Mouse (Mus musculus) C2C12 (cell line): ENCODE data around the gene Rbms3. TPM values are rescaled to one million over a fixed set of nuclear protein-coding genes. Genes with fewer than 3 reads are reported as not detected.

Experiments
- H3K27me3 ChIP-seq: one replicate; pipeline ENCODE4 v1.6.1; 2011; ENCODE audit not compliant: control insufficient read depth, insufficient read depth, insufficient read length
- H3K36me3 ChIP-seq: one replicate; pipeline ENCODE4 v1.6.1; 2011; ENCODE audit not compliant: control insufficient read depth, insufficient read depth
- H3K4me3 ChIP-seq: one replicate; pipeline ENCODE4 v1.5.1; 2011; ENCODE audit warnings: mild to moderate bottlenecking, control low read depth; ENCODE audit not compliant: poor library complexity, insufficient read depth, severe bottlenecking
- H3K79me2 ChIP-seq: one replicate; pipeline ENCODE4 v1.6.1; 2011; ENCODE audit not compliant: control insufficient read depth, insufficient read depth
- H3K79me3 ChIP-seq: one replicate; pipeline ENCODE4 v1.6.1; 2011; ENCODE audit warnings: low read depth, control low read depth
- H3ac ChIP-seq: one replicate; pipeline ENCODE3; 2011; ENCODE audit warnings: low read depth; ENCODE audit not compliant: control insufficient read depth, insufficient read length
- CEBPB ChIP-seq: IDR thresholded peaks from one replicate; pipeline ENCODE4 v1.6.1; 2011; ENCODE audit warnings: low read depth, mild to moderate bottlenecking, control low read depth, moderate library complexity
- CTCF ChIP-seq: IDR thresholded peaks from one replicate; pipeline ENCODE4 v1.5.1; 2011; ENCODE audit not compliant: control insufficient read depth, insufficient read depth, insufficient read length
- FOSL1 ChIP-seq: IDR thresholded peaks from one replicate; pipeline ENCODE4 v1.8.0; 2011; ENCODE audit warnings: mild to moderate bottlenecking, low read length; ENCODE audit not compliant: poor library complexity, insufficient read depth, severe bottlenecking
- MAX ChIP-seq: IDR thresholded peaks from one replicate; pipeline ENCODE4 v1.6.1; 2011; ENCODE audit warnings: mild to moderate bottlenecking, control low read depth
- MYOD1 ChIP-seq: IDR thresholded peaks from one replicate; pipeline ENCODE4 v1.6.1; 2011; ENCODE audit warnings: low read depth; ENCODE audit not compliant: control insufficient read depth, insufficient read length
- MYOG ChIP-seq: IDR thresholded peaks from one replicate; pipeline ENCODE4 v1.6.1; 2011; ENCODE audit not compliant: control insufficient read depth, insufficient read length; ENCODE audit errors: extremely low read depth
- USF1 ChIP-seq: IDR thresholded peaks from one replicate; pipeline ENCODE4 v1.6.1; 2011; ENCODE audit warnings: low read depth, mild to moderate bottlenecking, control low read depth, moderate library complexity
- polyA plus RNA-seq: library from polyadenylated mRNA; unstranded; fragments of >200 nt; fragmentation: generic; extraction: Trizol; gene quantifications from one replicate; pipeline ENCODE4 v1.2.1, GENCODE M21; 2012; ENCODE audit warnings: missing spikeins

The Rbms3 gene
- polyA plus RNA-seq, 1 experiment, result 2.7 TPM

- TF ChIP-seq FOSL1, result no peak
- TF ChIP-seq USF1, result no peak
- TF ChIP-seq MYOG, result no peak
- no peak for TF ChIP-seq MYOD1
- no peak for TF ChIP-seq MAX
- TF ChIP-seq CEBPB, result no peak
- TF ChIP-seq CTCF, result no peak
Measured at GRCm38 (mm10) chr9:117200067-117200658, 429.6 kb downstream of the Rbms3 start.

DNA sequence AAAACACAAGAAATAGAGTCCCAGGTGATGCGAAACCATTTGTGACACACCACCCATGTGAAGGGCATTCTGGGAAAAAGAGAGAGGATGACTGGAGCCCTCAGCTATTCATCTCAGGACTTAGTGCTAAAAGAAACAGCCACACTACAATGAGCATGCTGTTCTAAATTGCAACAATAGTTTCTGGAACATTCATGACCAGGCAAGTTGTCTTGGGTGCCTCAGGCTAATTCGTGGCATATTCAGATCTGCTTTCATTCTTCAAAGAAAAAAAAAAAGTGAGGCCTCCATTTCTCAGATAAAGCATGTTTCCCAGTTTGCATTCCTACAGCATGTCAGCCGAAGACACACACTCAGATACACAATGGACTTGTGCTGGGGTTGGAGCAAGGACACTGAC, 432.2 kb downstream of the Rbms3 start:
- no peaks in the 10 kb centered on the region for H3K36me3 ChIP-seq
- H3K79me3 ChIP-seq, result no peaks in the 10 kb centered on the region
- TF ChIP-seq CEBPB, result no peak
- TF ChIP-seq MYOD1, result no peak
- TF ChIP-seq USF1, result no peak
- no peak for TF ChIP-seq FOSL1
- no peak for TF ChIP-seq MYOG
- no peak for TF ChIP-seq MAX
- TF ChIP-seq CTCF, result no peak
- no peaks in the 10 kb centered on the region for H3K27me3 ChIP-seq
- no peaks in the 10 kb centered on the region for H3K79me2 ChIP-seq
- H3K4me3 ChIP-seq, result no peak overlapping the region
- H3ac ChIP-seq, result no peak overlapping the region

More at GRCm38 (mm10) chr9:117200067-117200658, 429.6 kb downstream of the Rbms3 start:
- H3K79me3 ChIP-seq, result no peaks in the 10 kb centered on the region
- no peaks in the 10 kb centered on the region for H3K36me3 ChIP-seq
- no peaks in the 10 kb centered on the region for H3K27me3 ChIP-seq
- no peak overlapping the region for H3ac ChIP-seq
- H3K4me3 ChIP-seq, result no peak overlapping the region
- H3K79me2 ChIP-seq, result no peaks in the 10 kb centered on the region

- Histone ChIP-seq H3K27me3 (no peaks in the 10 kb centered on the region), H3ac (no peak overlapping the region), H3K36me3 (no peaks in the 10 kb centered on the region), H3K79me2 (no peaks in the 10 kb centered on the region), H3K4me3 (no peak overlapping the region), H3K79me3 (no peaks in the 10 kb centered on the region)
- TF ChIP-seq MAX, result no peak
Measured at GRCm38 (mm10) chr9:117192565-117193540, 436.9 kb downstream of the Rbms3 start.

DNA sequence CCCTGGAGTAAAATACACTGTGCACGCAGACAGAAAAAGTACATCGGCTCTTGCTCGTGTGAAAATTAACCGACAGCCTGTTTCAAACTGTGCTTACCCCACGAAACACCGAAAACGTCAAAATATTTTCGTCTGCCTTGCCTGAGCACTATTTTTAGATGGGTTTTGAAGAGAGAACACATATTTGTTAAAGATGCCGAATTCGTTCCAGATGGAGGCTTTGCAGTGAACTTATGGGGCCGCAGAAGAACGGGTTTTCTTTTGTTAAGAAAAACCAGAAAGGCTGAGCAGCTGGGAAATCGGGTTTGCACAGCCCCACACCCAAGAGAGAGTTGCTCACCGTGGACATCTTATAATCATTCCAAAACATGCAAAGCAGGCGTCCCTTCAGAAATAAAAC, 437.6 kb downstream of the Rbms3 start:
- Histone ChIP-seq H3K79me3 (peaks cover 2% of the 10 kb centered on the region), H3ac (no peak overlapping the region), H3K27me3 (no peaks in the 10 kb centered on the region), H3K4me3 (no peak overlapping the region), H3K79me2 (no peaks in the 10 kb centered on the region), H3K36me3 (no peaks in the 10 kb centered on the region)
- TF ChIP-seq FOSL1, result no peak
- TF ChIP-seq MYOD1, result no peak
- TF ChIP-seq CEBPB, result no peak
- no peak for TF ChIP-seq CTCF
- TF ChIP-seq MAX, result no peak
- no peak for TF ChIP-seq USF1
- no peak for TF ChIP-seq MYOG

DNA sequence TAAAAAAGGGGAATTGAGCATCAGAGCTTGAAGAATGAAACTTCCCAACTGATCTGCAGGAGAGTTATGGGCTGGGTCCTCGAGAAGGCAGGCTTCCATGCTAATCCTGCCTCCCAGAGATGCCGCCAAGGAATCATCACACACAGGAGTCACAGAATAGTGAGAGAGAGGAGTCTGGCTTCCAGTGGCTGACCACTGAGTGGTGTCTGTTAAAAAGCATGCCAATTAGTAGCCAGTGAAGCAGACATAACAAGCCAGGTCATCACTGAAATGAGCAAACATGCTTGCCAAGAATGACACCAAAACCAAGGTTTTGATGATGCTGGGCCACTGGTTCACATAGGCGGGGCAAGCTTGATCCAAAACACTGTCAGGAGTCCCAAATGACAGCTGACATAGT, 441.3 kb downstream of the Rbms3 start:
- Histone ChIP-seq H3K79me3 (peaks cover 4% of the 10 kb centered on the region), H3K36me3 (no peaks in the 10 kb centered on the region), H3K4me3 (no peak overlapping the region), H3ac (no peak overlapping the region), H3K79me2 (no peaks in the 10 kb centered on the region), H3K27me3 (no peaks in the 10 kb centered on the region)
- TF ChIP-seq USF1, result no peak
- no peak for TF ChIP-seq MYOG
- TF ChIP-seq MYOD1, result no peak
- TF ChIP-seq FOSL1, result no peak
- no peak for TF ChIP-seq MAX
- no peak for TF ChIP-seq CTCF
- TF ChIP-seq CEBPB, result no peak
